Mouse (Mus musculus) ES-E14 (cell line): ENCODE results near the gene Fam111a. TPM values are rescaled to one million over a fixed set of nuclear protein-coding genes. Genes with fewer than 3 reads are reported as not detected.

ENCODE experiments used
- DNase-seq: peaks from one replicate; pipeline ENCODE4 v3.0.0-alpha.2; 2013; ENCODE audit warnings: low read depth, low spot score
- H3K27ac ChIP-seq: 2 replicates; pipeline ENCODE4 v1.5.1; 2012; ENCODE audit warnings: low read depth, mild to moderate bottlenecking, low read length, moderate library complexity, mixed read lengths; ENCODE audit not compliant: poor library complexity, insufficient read depth, severe bottlenecking
- H3K36me3 ChIP-seq: 2 replicates; pipeline ENCODE4 v1.6.1; 2012; ENCODE audit warnings: mild to moderate bottlenecking, low read length, moderate library complexity, mixed read lengths; ENCODE audit not compliant: control insufficient read depth, poor library complexity, insufficient read depth, severe bottlenecking
- H3K4me1 ChIP-seq, 2 experiments: fragments of 150-350 bp in 1 of 2; sonication (generic) in 1 of 2; 2 replicates each; pipeline ENCODE4 v1.6.1; 2012; ENCODE audit warnings: low read length in 2 of 2, mild to moderate bottlenecking in 1 of 2, mixed read lengths in 1 of 2; ENCODE audit not compliant: control insufficient read depth in 2 of 2, insufficient read depth in 2 of 2, poor library complexity in 1 of 2
- H3K4me3 ChIP-seq, 2 experiments: fragments of 150-350 bp in 1 of 2; sonication (generic) in 1 of 2; 2 replicates each; pipeline ENCODE4 v1.5.1; 2012; ENCODE audit warnings: low read length in 2 of 2, low read depth in 1 of 2, mild to moderate bottlenecking in 1 of 2, mixed read lengths in 1 of 2; ENCODE audit not compliant: insufficient read depth in 1 of 2, poor library complexity in 1 of 2, severe bottlenecking in 1 of 2
- H3K9ac ChIP-seq: 2 replicates; pipeline ENCODE4 v1.6.1; 2012; ENCODE audit warnings: low read depth, mild to moderate bottlenecking, low read length, mixed read lengths; ENCODE audit not compliant: poor library complexity, insufficient read depth, severe bottlenecking
- H3K9me3 ChIP-seq: fragments of 150-350 bp; sonication (generic); 2 replicates; pipeline ENCODE4 v1.6.1; 2012; ENCODE audit warnings: low read depth, mild to moderate bottlenecking, low read length; ENCODE audit not compliant: control insufficient read depth, insufficient read depth
- CHD2 ChIP-seq: IDR thresholded peaks from 2 replicates; pipeline ENCODE4 v1.6.1; 2014; ENCODE audit warnings: mild to moderate bottlenecking, low read depth, low read length, inconsistent platforms
- HCFC1 ChIP-seq: IDR thresholded peaks from 2 replicates; pipeline ENCODE4 v1.6.1; 2012; ENCODE audit warnings: low read length, inconsistent platforms, borderline replicate concordance; ENCODE audit not compliant: insufficient read depth
- MAFK ChIP-seq: IDR thresholded peaks from 2 replicates; pipeline ENCODE4 v1.6.1; 2014; ENCODE audit warnings: mild to moderate bottlenecking, low read depth, low read length, inconsistent platforms; ENCODE audit not compliant: insufficient read depth
- ZC3H11A ChIP-seq: IDR thresholded peaks from 2 replicates; pipeline ENCODE4 v1.6.1; 2012; ENCODE audit warnings: low read depth, mild to moderate bottlenecking, inconsistent platforms, low read length, borderline replicate concordance
- ZNF384 ChIP-seq: IDR thresholded peaks from 2 replicates; pipeline ENCODE4 v1.6.1; 2012; ENCODE audit warnings: low read depth, low read length, inconsistent platforms
- in situ Hi-C, 2 experiments: fragments of 600-800 bp; cut with MboI; formaldehyde crosslinking; loops; one replicate each; pipeline ENCODE4 v1.15.1; 2025; ENCODE audit warnings: low sequenced_read_pairs in 2 of 2, inconsistent platforms in 1 of 2; ENCODE audit not compliant: unreplicated experiment in 2 of 2
- total RNA-seq: library from RNA; depleted of rRNA; stranded (reverse); fragments of 300-350 nt; gene quantifications from 2 replicates; pipeline ENCODE4 v1.2.3, GENCODE M21; 2012

Fam111a gene
- total RNA-seq, 1 experiment, result 15.0 TPM

GRCm38 (mm10) chr19:12537168-12537567 is 8.4 kb upstream of the Fam111a start:
- in situ Hi-C loops, result no loop called here
- TF ChIP-seq ZC3H11A, result no peak
- no peak for TF ChIP-seq CHD2
- no peak for TF ChIP-seq ZNF384
- no peak for TF ChIP-seq HCFC1
- TF ChIP-seq MAFK, result no peak
- H3K9ac ChIP-seq, result no peak overlapping the region

GRCm38 (mm10) chr19:12539975-12540374 is 5.6 kb upstream of the Fam111a start:
- DNase-seq, result no peak
- TF ChIP-seq ZNF384, result no peak
- no peak for TF ChIP-seq CHD2
- no peak for TF ChIP-seq ZC3H11A
- TF ChIP-seq MAFK, result no peak
- TF ChIP-seq HCFC1, result no peak
- Histone ChIP-seq H3K9me3 (no peaks in the 10 kb centered on the region), H3K27ac (no peak overlapping the region), H3K4me1 (no peaks in the 10 kb centered on the region), H3K9ac (no peak overlapping the region), H3K36me3 (no peaks in the 10 kb centered on the region), H3K4me3 (no peak overlapping the region)
- in situ Hi-C loops, result no loop called here

More at GRCm38 (mm10) chr19:12537168-12537567, 8.4 kb upstream of the Fam111a start:
- no peaks in the 10 kb centered on the region for H3K4me1 ChIP-seq
- H3K27ac ChIP-seq, result no peak overlapping the region
- H3K36me3 ChIP-seq, result no peaks in the 10 kb centered on the region
- no peak overlapping the region for H3K4me3 ChIP-seq
- DNase-seq, result no peak
- H3K9me3 ChIP-seq, result no peaks in the 10 kb centered on the region

GRCm38 (mm10) chr19:12540727-12541126 is 4.8 kb upstream of the Fam111a start:
- Histone ChIP-seq H3K4me3 (no peak overlapping the region), H3K4me1 (no peaks in the 10 kb centered on the region), H3K9me3 (no peaks in the 10 kb centered on the region), H3K9ac (no peak overlapping the region), H3K36me3 (no peaks in the 10 kb centered on the region), H3K27ac (no peak overlapping the region)
- no peak for DNase-seq
- no peak for TF ChIP-seq ZNF384
- TF ChIP-seq MAFK, result no peak
- TF ChIP-seq CHD2, result no peak
- TF ChIP-seq HCFC1, result no peak
- no peak for TF ChIP-seq ZC3H11A
- in situ Hi-C loops, result no loop called here

GRCm38 (mm10) chr19:12541644-12542043 is 3.9 kb upstream of the Fam111a start:
- Histone ChIP-seq H3K4me1 (no peaks in the 10 kb centered on the region), H3K27ac (no peak overlapping the region), H3K4me3 (no peak overlapping the region), H3K9ac (no peak overlapping the region), H3K9me3 (no peaks in the 10 kb centered on the region), H3K36me3 (no peaks in the 10 kb centered on the region)
- in situ Hi-C loops, result no loop called here
- TF ChIP-seq MAFK, result no peak
- no peak for TF ChIP-seq ZC3H11A
- no peak for TF ChIP-seq HCFC1
- TF ChIP-seq CHD2, result no peak
- TF ChIP-seq ZNF384, result no peak
- DNase-seq, result no peak

- TF ChIP-seq CHD2 (no peak), MAFK (no peak), HCFC1 (no peak), ZC3H11A (no peak), ZNF384 (no peak)
- H3K9me3 ChIP-seq, result no peaks in the 10 kb centered on the region
- no peak for DNase-seq
- in situ Hi-C loops, result no loop called here
- no peak overlapping the region for H3K9ac ChIP-seq
- H3K27ac ChIP-seq, result no peak overlapping the region
- H3K4me1 ChIP-seq, result 0 out of 4 replicates have a peak, but pooled peaks cover 0 to 3% of the 10 kb centered on the region in 2 experiments
- no peak overlapping the region for H3K4me3 ChIP-seq
- H3K36me3 ChIP-seq, result no peaks in the 10 kb centered on the region
These were observed 3.6 kb downstream of the Fam111a start for GRCm38 (mm10) chr19:12549166-12549565.
